Mouse (Mus musculus) embryonic facial prominence, embryonic 11.5 days (tissue): Measurements from ENCODE around the gene Irf3. TPM values are rescaled to one million over a fixed set of nuclear protein-coding genes. Genes with fewer than 3 reads are reported as not detected.
"Not testable (repeated sequence)": the region's sequence is repeated elsewhere in the genome, so short reads cannot be mapped to it uniquely, and the experiment has no call there.

Source experiments
- ATAC-seq: fragments of 200-750 bp; cut with Nextera tagmentation; replicated peaks from 2 replicates; pipeline ENCODE4 v1.8.0; 2017; ENCODE audit warnings: low read depth; ENCODE audit not compliant: insufficient number of reproducible peaks, low FRiP score, low TSS enrichment
- DNase-seq: peaks from one replicate; pipeline ENCODE4 v3.0.0-alpha.2; 2015; ENCODE audit warnings: low spot score
- H3K27ac ChIP-seq: fragments of 300-500 bp; sonication (generic); replicated peaks from 2 replicates; pipeline ENCODE4 v1.5.1; 2014; ENCODE audit warnings: mild to moderate bottlenecking, low read depth, low read length, control low read depth
- H3K27me3 ChIP-seq: fragments of 300-500 bp; sonication (generic); 2 replicates; pipeline ENCODE4 v1.6.1; 2014; ENCODE audit warnings: mild to moderate bottlenecking, low read length, moderate library complexity, mixed read lengths; ENCODE audit not compliant: control insufficient read depth, insufficient read depth
- H3K36me3 ChIP-seq: fragments of 300-500 bp; sonication (generic); replicated peaks from 2 replicates; pipeline ENCODE4 v1.6.1; 2014; ENCODE audit warnings: low read depth, mild to moderate bottlenecking, low read length, moderate library complexity, mixed read lengths; ENCODE audit not compliant: control insufficient read depth, insufficient read depth
- H3K4me1 ChIP-seq: fragments of 300-500 bp; sonication (generic); 2 replicates; pipeline ENCODE4 v1.6.1; 2014; ENCODE audit warnings: low read length, mixed read lengths; ENCODE audit not compliant: control insufficient read depth, insufficient read depth
- H3K4me2 ChIP-seq: fragments of 300-500 bp; sonication (generic); 2 replicates; pipeline ENCODE4 v1.6.1; 2014; ENCODE audit warnings: low read depth, mild to moderate bottlenecking, control low read depth, low read length, moderate library complexity
- H3K4me3 ChIP-seq: fragments of 300-500 bp; sonication (generic); 2 replicates; pipeline ENCODE4 v1.5.1; 2014; ENCODE audit warnings: low read depth, low read length, control low read depth
- H3K9ac ChIP-seq: fragments of 300-500 bp; sonication (generic); replicated peaks from 2 replicates; pipeline ENCODE4 v1.6.1; 2014; ENCODE audit warnings: mild to moderate bottlenecking, control low read depth, low read length
- H3K9me3 ChIP-seq: fragments of 300-500 bp; sonication (generic); replicated peaks from 2 replicates; pipeline ENCODE4 v1.6.1; 2016; ENCODE audit warnings: mild to moderate bottlenecking, low read length, inconsistent platforms, mixed read lengths; ENCODE audit not compliant: control insufficient read depth
- WGBS: fragments of 180-500 bp; shearing (Covaris S2); extraction: QIAGEN DNeasy Blood & Tissue Kit; methylation state at CpG from one replicate; pipeline ENCODE4 v1.1.7; 2014; 5-methylcytosine and 5-hydroxymethylcytosine counted together
- polyA plus RNA-seq: library from polyadenylated mRNA; unstranded; fragments of >200 nt; fragmentation: Nextera tagmentation; extraction: Ambion mirVana; gene quantifications from 2 replicates; pipeline ENCODE4 v1.2.1, GENCODE M21; 2014

The Irf3 gene
- polyA plus RNA-seq, 1 experiment from 2014 or later: 62.4 TPM

DNA sequence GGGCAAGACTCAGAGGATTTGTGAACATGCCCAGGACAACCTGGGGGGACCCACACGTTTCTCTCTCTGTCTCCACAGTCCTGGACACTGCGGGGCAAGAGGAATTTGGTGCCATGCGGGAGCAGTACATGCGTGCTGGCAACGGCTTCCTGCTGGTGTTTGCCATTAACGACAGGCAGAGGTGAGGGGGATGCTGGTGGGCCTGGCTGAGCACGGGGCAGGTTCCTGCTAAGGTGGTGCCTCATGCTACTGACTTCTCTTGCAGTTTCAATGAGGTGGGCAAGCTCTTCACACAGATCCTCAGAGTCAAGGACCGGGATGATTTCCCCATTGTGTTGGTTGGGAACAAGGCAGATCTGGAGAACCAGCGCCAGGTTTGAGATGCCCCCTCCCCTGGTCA, 22.8 kb downstream of the Irf3 start:
- Histone ChIP-seq H3K27ac (no peak overlapping the region), H3K4me2 (no peak overlapping the region), H3K36me3 (no peaks in the 10 kb centered on the region), H3K4me3 (no peak overlapping the region), H3K9me3 (no peaks in the 10 kb centered on the region), H3K4me1 (no peaks in the 10 kb centered on the region), H3K27me3 (no peaks in the 10 kb centered on the region), H3K9ac (no peak overlapping the region)
- no peak for DNase-seq
- ATAC-seq: no peak
- WGBS: 72% methylated on average over 9 of the region's 9 CpGs

- not testable (repeated sequence) for DNase-seq, H3K4me1 ChIP-seq, H3K27me3 ChIP-seq, H3K4me3 ChIP-seq, H3K27ac ChIP-seq, H3K9me3 ChIP-seq, ATAC-seq, H3K9ac ChIP-seq, H3K4me2 ChIP-seq
- 83% methylated on average over 5 of the region's 5 CpGs for WGBS
- peaks cover 13% of the 10 kb centered on the region for H3K36me3 ChIP-seq
These were observed 26.3 kb downstream of the Irf3 start for GRCm38 (mm10) chr7:45023711-45024110.

- no peak for ATAC-seq
- no peaks in the 10 kb centered on the region for H3K4me1 ChIP-seq
- DNase-seq: no peak
- H3K36me3 ChIP-seq: peaks cover 16% of the 10 kb centered on the region
- no peaks in the 10 kb centered on the region for H3K9me3 ChIP-seq
- H3K4me2 ChIP-seq: no peak overlapping the region
- H3K9ac ChIP-seq: no peak overlapping the region
- H3K4me3 ChIP-seq: no peak overlapping the region
- H3K27me3 ChIP-seq: no peaks in the 10 kb centered on the region
- H3K27ac ChIP-seq: no peak overlapping the region
- 89% methylated on average over 15 of the region's 15 CpGs for WGBS
These were observed 27.1 kb downstream of the Irf3 start for GRCm38 (mm10) chr7:45024281-45025248.

DNA sequence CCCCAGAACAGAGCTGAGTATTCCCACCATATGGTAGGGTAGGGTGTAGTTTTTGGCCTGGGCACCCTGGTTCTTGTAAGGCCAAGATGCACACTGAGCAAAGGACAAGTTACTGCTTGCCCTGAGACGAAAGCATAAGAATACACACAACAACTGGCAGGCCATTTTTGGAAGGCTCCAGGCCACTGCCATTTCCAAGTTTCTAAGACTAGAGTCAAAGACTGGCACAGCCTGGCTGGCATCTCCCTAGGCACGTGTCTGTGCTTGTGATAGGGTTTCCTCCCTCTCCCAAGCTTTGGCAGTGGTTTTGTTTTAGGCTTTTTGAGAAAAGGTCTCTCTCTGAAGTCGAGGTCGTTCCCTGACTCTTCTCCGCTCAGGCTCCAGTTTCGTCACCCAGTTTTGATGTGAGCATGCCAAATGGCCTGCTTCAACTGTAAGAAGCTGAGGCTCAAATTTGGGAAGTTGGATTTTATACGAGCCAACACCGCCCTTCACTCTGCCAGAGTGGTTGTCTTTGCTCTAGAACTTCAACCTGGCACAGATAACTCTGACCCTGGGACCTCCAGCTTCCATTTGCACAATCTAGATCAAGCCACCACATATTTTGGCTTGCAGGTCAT, 28.3 kb downstream of the Irf3 start:
- H3K27ac ChIP-seq: no peak overlapping the region

GRCm38 (mm10) chr7:45026256-45026655, 28.8 kb downstream of the Irf3 start:
- H3K36me3 ChIP-seq: peaks cover 32% of the 10 kb centered on the region
- H3K4me2 ChIP-seq: no peak overlapping the region
- no peak overlapping the region for H3K9ac ChIP-seq
- no peak overlapping the region for H3K4me3 ChIP-seq
- DNase-seq: no peak
- no peaks in the 10 kb centered on the region for H3K4me1 ChIP-seq
- WGBS: 50% methylated on average over 2 of the region's 2 CpGs
- H3K27me3 ChIP-seq: no peaks in the 10 kb centered on the region
- no peak overlapping the region for H3K27ac ChIP-seq
- no peaks in the 10 kb centered on the region for H3K9me3 ChIP-seq
- ATAC-seq: 0 out of 2 replicates have a peak, but pooled peaks have one; percentile 19

More for the DNA sequence above, 28.3 kb downstream of the Irf3 start:
- DNase-seq (no peak), ATAC-seq (no peak)
- H3K9ac ChIP-seq: no peak overlapping the region
- no peaks in the 10 kb centered on the region for H3K4me1 ChIP-seq
- WGBS: 77% methylated on average over 8 of the region's 8 CpGs
- H3K4me2 ChIP-seq: no peak overlapping the region
- H3K36me3 ChIP-seq: peaks cover 26% of the 10 kb centered on the region
- H3K4me3 ChIP-seq: no peak overlapping the region
- H3K9me3 ChIP-seq: no peaks in the 10 kb centered on the region
- no peaks in the 10 kb centered on the region for H3K27me3 ChIP-seq

GRCm38 (mm10) chr7:45027761-45028160, 30.3 kb downstream of the Irf3 start:
- peaks cover 38% of the 10 kb centered on the region for H3K36me3 ChIP-seq
- no peak overlapping the region for H3K9ac ChIP-seq
- H3K4me2 ChIP-seq: no peak overlapping the region
- H3K27ac ChIP-seq: no peak overlapping the region
- no peaks in the 10 kb centered on the region for H3K9me3 ChIP-seq
- 93% methylated on average over 9 of the region's 9 CpGs for WGBS
- no peak overlapping the region for H3K4me3 ChIP-seq
- DNase-seq (no peak), ATAC-seq (no peak)
- H3K4me1 ChIP-seq: no peaks in the 10 kb centered on the region
- no peaks in the 10 kb centered on the region for H3K27me3 ChIP-seq

- no peaks in the 10 kb centered on the region for H3K4me1 ChIP-seq
- 94% methylated on average over 11 of the region's 11 CpGs for WGBS
- H3K27me3 ChIP-seq: no peaks in the 10 kb centered on the region
- no peak overlapping the region for H3K4me2 ChIP-seq
- DNase-seq (no peak), ATAC-seq (no peak)
- H3K27ac ChIP-seq: no peak overlapping the region
- H3K36me3 ChIP-seq: peaks cover 44% of the 10 kb centered on the region
- H3K4me3 ChIP-seq: no peak overlapping the region
- no peak overlapping the region for H3K9ac ChIP-seq
- no peaks in the 10 kb centered on the region for H3K9me3 ChIP-seq
These were observed 30.9 kb downstream of the Irf3 start for GRCm38 (mm10) chr7:45028351-45028750.

- ATAC-seq: no peak
- Histone ChIP-seq H3K27ac (no peak overlapping the region), H3K9me3 (no peaks in the 10 kb centered on the region), H3K9ac (no peak overlapping the region), H3K36me3 (peaks cover 56% of the 10 kb centered on the region), H3K4me3 (no peak overlapping the region), H3K4me1 (no peaks in the 10 kb centered on the region), H3K4me2 (no peak overlapping the region), H3K27me3 (no peaks in the 10 kb centered on the region)
- no peak for DNase-seq
- 93% methylated on average over 6 of the region's 6 CpGs for WGBS
These were observed 32.5 kb downstream of the Irf3 start for GRCm38 (mm10) chr7:45029995-45030394.
